Mouse (Mus musculus) CD4-positive, CD25-positive, alpha-beta regulatory T cell (primary cell): ENCODE results near the gene Tm4sf4. TPM values are rescaled to one million over a fixed set of nuclear protein-coding genes. Genes with fewer than 3 reads are reported as not detected.

Source experiments
- polyA plus RNA-seq: library from polyadenylated mRNA; unstranded; fragments of 100-300 nt; shearing (Covaris generic); gene quantifications from one replicate; pipeline ENCODE4 v1.2.1, GENCODE M21; 2017

The Tm4sf4 gene
- not detected for polyA plus RNA-seq

DNA sequence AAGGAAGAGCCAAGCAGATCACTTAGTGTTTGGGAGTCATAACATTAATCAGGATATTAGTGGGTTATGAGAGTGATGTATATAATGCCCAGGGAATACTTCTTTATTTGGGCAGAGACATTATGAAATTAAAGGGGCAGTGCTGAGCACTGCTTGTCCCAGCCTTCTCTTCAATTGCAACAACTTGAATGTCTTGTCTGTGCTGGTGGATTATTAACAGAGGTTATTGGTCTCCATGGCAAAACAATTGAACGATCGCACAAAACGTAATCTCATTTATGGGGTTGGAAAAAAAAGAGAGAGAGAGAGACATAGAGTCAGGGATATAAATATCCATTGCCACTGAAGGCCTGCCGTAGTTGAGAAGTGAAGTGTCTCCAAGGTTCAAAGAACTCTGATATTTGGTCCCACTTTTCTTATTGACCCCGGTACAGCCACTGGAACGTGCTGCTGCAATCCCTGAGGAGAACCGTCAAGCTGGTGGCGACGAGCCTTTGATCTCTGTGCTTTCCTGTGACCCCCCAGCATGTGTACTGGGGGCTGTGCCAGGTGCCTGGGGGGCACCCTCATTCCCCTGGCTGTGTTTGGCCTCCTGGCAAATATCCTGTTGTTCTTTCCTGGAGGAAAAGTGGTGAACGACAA, at the start of gene Tm4sf4:
TSS of gene Tm4sf4 (plus strand) at position 226 of the 642 bp plus-strand sequence.

Other genes starting within 250 kb of the Tm4sf4 start
- 0.17 TPM for gene Tm4sf1, start 123.3 kb upstream of the Tm4sf4 start, polyA plus RNA-seq
- 0.12 TPM for gene Wwtr1, start 150.6 kb downstream of the Tm4sf4 start, polyA plus RNA-seq
- gene Commd2, start 226.4 kb downstream of the Tm4sf4 start, polyA plus RNA-seq, result 73.8 TPM